Mouse (Mus musculus): Measurements from ENCODE around the gene Syngr2.
A peak's percentile ranks its signal among the peaks of the same experiment; 100 is the strongest.
"Not testable (repeated sequence)": the region's sequence is repeated elsewhere in the genome, so short reads cannot be mapped to it uniquely, and the experiment has no call there.

The Syngr2 gene

DNA sequence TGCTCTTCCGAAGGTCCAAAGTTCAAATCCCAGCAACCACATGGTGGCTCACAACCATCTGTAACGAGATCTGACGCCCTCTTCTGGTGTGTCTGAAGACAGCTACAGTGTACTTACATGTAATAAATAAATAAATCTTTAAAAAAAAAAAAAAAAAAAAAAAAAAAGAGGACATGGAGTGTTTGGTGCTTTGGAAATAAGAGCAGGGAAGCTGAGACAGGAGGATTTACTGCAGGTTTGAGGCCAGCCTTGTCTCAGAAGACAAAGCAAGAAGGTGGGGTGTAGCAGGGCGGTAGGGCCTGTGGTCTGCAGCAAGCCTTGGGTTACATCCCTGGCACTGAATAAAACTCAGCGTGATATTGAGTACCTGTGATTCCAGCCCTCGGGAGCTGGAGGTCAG, 24.0 kb downstream of the Syngr2 start:
- not testable (repeated sequence) for DNase-seq (ENCODE audit: low read depth)

DNA sequence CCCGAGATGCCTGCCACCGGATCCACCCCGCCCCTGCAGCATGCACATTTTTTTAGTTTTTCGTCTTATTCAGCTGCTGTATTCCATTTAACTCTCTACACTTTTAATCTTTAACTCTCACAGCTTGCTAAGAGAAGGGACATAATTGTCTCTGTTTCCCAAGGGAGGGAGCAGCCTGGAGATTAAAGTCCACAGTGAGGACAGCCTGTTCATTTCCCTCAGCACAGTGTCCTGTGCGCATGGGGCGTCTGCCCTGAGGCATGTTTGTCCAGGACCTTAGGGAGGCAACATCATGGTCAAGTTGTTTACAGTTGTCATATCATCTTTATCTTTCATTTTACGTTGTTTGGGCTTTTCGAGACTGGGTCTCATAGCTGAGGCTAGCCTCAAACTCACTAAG, 24.6 kb downstream of the Syngr2 start:
- DNase-seq (ENCODE audit: low read depth): no peak

DNA sequence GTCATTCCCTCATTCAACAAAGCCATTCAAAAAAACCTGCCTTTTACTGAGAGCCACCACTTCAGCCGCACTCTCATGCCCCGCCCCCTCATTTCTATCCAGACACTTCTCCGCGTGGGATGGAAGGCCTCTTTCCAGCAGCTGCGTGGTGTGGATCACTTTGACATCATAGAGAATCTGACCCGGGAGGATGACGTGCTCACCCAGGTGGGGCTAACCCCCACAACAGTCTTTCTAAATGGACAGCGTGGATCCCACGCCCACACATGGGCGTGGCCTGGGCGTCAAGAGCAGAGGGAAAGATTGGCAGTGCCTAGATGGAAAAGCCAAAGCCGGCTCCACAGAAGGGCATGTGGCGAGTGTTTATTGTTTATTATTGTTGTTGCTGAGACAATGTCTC, 26.8 kb downstream of the Syngr2 start:
- DNase-seq (ENCODE audit: low read depth): no peak

DNA sequence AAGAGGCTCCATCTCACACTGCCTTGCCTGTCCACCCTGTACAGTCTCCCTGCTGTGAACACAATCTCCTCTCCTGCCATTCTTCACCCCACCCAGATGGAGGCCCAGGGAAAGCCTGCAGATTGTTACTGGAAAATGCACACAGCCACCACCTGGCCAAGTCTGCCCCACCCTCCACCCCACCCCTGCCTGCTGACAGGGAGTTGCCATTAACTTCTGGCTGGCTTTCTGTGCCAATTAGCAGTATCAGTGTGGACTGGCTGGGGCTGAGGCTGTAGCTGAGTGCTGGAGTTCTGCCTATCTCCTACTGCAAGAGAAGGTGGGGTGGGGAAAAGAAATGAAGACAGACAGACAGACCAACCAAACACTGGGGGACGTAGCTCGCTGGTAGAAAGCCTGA, 29.1 kb downstream of the Syngr2 start:
- no peak for DNase-seq (ENCODE audit: low read depth)

DNA sequence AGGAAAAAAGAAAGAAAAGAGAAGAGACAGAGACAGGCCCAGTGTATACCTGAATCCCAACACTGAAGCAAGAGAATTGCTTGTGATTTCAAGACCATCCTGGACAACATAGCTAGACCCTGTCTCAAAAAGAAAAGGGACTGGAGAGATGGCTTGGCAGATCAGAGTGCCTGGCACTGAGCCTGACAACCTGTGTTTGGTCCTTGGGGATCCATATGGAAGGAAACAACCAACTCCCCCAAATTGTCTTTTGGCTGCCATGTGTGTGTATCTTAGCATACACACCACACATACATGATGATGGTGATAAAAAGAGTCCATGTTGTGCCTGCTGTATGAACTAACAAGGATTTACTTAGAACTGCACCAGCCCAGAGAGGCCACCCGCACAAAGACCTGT, 29.6 kb downstream of the Syngr2 start:
- no peak for DNase-seq (ENCODE audit: low read depth)

DNA sequence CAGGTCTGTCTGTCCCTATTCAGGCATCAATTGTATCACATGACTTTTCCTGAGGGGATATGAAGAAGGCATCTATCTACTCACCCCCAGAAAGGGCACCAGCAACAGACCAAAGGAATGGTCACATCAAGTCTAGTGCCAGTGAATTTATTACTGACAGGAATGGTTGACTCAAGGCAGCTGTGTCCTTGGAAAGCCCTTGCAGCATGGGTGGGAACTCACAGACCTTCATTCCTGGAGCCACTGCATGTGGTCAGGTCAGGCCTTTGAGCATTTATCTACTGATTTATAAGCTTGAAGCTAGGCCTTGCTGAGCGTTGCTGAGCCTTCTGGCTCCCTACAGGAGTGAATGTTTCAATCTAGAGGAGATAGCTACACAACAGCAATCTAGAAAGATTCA, 31.4 kb downstream of the Syngr2 start:
- no peak for DNase-seq (ENCODE audit: low read depth)

DNA sequence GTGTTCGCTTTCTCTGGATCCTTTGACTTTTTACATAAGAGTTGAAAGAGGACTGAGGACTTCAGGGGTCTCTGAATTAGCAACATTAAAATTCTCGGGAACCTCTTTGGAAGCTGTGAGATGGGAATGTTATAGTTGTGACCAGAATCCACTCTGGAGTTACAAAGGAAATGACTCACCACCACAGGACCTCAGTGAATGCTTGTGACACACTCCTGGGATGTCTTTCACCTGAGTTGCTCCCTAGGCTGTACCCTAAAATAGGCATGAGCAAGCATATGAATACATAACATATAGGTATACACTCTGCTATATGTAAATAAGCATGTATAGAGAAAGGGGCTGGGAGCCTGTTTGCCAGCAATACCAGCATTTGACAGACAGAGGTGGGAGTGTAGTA, 34.0 kb downstream of the Syngr2 start:
- DNase-seq (ENCODE audit: low read depth): no peak

DNA sequence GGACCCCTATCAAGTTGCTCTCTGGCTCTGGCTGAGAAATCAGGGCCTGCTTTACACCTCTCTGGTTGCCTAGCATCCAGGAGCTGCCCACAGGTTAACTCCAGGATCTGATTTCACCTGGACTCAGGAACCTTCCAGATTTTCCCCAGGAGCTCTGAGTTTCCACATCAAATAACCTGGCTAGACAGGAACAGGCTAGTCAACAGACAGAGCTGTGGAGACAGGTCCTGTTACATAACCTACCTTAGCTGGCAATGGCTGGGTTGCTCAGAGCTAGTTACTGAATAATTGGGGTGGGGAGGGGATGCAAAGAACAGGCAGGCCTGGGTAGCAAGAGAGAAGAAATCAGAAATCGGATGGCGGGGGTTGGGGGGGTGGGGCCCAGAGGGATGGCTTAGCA, 35.5 kb downstream of the Syngr2 start:
- DNase-seq (ENCODE audit: low read depth): no peak

DNA sequence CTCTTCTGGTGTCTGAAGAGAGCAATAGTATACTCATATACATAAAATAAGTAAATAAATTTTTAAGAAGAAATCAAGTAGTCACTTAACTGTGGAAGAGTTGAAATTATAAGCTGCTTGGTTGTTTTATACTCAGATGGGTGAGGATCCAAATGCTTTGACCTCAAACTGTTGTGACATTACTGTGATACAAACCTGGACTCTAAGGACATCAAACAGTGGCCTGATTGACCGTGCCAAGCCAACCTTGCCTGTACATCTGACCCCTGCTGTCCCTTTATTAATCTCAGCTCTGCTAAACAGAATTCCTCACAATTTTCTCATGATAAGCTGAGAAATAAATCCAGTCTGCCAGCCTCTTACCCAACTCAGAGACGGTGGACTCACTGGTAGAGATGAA, 36.2 kb downstream of the Syngr2 start:
- DNase-seq (ENCODE audit: low read depth): no peak

DNA sequence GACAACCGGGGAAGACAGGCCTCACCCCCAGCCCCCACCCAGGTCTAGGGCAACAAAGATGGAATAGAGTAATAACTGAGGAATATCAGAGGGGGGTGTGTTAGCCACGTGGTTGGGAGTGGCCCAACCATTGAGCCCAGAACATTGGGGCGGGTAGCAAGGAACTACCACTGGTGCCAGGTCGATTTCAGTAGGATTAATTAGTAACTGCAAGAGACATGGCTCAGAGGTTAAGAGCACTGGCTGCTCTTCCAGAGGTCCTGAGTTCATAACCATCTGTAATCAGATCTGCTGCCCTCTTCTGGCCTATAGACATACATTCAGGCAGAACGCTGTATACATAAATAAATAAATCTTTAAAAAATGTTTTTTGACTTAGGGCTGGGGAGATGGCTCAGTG, 37.2 kb downstream of the Syngr2 start:
- peak; percentile 75 for DNase-seq (ENCODE audit: low read depth)

DNA sequence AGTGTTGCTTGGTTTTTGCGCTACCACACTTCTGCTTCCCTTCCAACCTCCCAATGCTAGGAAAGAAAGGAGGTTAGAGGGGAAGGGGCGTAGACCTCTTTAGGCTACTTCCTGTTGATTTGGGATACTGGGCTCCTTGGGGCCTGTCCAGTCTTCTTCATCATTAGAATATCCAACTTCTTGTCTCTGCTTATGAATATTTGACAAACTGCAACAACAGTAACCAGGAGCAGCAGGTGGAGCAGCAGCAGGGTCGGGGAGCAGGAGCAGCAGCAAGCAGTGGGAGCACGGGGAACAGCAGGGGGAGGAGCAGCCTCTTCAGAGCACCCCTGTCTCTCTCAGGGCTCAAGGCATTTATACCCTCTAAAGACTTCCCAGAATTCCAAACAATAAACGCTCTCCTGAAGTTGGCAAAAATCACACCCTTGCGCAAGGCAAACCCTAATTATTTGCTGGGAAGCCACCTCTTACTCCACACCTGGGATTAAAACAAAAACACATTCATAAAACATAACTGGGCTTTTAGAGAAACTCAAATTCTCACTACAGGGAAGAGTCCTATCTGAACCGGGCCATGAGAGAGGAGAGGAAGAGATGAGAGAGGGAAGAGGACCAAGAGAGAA, 38.2 kb downstream of the Syngr2 start:
- peak; percentile 18 for DNase-seq (ENCODE audit: low read depth)

DNA sequence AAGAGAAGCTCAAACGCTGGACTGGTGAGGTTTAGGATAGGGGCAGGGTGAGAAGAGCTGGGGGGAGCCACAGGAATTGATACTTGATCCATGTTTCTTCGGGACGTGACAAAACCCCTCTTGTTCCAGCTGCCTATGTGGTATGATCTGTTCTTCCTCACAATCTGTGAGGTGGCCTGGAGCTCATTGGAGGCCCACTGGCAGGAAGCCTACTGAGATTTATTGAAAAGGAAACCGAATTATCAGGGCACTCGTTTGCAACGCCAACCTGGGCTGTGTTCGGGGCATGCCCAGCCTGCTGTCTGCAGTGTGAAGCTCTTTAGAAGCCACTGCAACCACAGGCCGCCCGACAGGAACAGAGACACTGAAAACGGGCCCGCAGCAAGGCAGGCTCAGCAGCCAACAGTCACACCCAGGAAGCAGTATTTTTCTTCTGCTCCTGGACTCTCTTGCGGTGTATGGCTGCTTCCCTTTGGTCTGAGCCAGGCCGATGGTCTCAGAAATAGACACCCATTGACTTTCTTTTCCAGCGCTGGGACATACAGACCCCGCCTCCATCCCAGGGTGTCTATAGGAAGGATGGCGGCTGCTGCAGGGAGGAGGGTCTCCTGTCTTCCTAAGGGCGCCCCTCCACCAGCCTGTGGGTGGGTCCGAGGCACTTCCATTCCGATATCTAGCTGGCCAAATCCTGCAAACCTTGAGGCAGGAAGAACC, 39.0 kb downstream of the Syngr2 start:
- no peak for DNase-seq (ENCODE audit: low read depth)

DNA sequence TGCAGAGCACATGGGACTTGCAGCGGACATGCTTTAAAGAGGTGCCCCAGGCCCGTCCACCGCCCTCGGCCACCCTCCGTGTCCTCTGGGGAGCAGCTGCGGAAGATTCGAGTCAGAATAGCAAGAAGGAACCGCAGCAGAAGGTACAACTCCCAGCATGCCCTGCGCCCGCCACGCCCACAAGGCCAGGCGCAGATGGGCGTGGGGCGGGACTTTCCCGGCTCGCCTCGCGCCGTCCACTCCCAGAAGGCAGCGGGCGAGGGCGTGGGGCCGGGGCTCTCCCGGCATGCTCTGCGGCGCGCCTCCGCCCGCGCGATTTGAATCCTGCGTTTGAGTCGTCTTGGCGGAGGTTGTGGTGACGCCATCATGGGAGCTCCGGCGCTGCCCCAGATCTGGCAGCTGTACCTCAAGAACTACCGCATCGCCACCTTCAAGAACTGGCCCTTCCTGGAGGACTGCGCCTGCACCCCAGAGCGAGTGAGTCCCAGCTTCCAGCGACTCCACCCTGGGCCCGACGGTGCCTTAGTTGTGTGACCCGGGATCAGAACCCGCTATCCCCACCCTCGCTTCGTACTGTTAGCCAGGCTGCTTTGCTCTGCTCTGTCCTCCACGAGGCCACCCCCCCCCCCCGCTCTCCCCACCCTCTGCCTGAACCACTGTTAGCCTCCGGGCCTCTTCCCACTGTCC, 39.7 kb downstream of the Syngr2 start, which contains the start of gene Birc5:
TSS of gene Birc5 (plus strand) at position 267 of the 687 bp plus-strand sequence.
- peak; percentile 97 for DNase-seq (ENCODE audit: low read depth)

DNA sequence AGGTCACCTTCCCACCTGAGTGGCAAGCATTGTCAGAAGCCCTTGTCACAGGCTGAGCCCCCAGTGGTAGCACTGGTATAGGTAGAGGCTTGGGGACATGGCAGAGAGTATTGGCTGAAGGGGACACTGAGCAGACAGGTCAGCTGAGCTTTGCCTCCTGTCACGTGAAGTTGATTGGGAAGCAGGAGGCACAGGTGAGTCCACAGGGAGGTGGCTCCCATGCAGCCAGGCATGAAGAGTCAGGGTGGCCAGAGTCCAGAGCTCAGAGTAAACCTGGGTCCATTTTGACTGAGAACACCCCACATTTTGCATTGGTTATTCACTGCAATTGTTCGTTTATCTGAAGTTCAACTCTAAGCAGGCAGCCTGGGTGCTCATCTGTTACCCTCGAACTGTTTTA, 43.4 kb downstream of the Syngr2 start:
- no peak for DNase-seq (ENCODE audit: low read depth)

DNA sequence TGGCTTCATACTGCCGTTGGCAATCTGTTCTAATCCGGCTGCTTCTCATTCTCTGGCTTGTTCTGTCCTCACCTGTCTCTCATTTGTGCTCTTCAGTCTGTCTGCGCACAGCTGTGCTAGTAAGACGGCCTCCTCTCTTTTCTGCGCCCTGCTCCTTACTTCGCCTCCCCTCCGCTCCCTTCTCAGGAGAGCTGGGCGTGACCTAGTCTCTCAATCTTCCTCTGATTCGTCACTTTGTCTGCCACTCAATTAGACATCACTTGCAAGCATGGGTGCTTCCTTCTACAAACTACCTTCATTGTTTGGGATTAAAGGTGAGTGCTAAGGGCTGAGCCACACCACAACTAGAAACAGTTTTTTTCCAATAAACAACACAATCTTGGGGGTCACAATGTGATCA, 44.8 kb downstream of the Syngr2 start:
- DNase-seq (ENCODE audit: low read depth): no peak

DNA sequence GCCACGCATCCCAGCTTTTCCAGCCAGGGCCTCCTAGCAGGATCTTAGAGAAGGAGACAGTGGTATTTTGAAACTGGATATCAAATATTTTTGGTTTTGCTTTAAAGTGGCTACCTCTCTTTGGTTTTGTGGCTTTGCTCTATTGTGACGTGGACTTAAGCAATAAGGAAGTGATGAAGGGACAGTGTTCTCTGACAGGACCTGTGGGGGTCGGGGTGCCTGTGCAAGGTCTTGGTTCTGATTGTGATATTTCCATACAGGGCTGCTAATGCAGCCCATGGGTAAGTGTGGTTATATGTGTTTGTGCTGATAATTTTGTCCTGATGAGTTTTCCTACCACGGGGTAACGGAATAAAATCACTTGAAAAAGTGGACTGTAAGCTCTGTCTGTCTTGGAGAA, 45.9 kb downstream of the Syngr2 start:
- DNase-seq (ENCODE audit: low read depth): peak; percentile 53

DNA sequence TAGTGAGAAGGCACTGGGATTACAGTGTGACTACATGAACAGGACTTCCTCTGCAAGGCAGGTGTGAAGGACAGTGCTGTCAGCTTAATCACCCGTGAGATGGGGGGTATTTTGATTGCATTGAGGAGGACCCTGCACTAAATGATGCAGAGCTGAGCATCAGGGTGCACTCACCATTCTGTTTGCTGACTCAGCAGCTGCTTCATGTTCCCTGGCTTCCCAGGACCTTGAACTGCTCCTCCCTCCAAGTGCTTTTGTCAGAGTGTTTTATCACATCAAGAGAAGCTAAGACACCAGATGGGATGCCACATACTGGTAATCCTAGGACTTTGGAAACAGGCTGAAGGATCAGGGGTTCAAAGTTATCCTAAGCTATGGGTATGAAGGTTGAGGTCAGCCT, 46.5 kb downstream of the Syngr2 start:
- DNase-seq (ENCODE audit: low read depth): no peak

DNA sequence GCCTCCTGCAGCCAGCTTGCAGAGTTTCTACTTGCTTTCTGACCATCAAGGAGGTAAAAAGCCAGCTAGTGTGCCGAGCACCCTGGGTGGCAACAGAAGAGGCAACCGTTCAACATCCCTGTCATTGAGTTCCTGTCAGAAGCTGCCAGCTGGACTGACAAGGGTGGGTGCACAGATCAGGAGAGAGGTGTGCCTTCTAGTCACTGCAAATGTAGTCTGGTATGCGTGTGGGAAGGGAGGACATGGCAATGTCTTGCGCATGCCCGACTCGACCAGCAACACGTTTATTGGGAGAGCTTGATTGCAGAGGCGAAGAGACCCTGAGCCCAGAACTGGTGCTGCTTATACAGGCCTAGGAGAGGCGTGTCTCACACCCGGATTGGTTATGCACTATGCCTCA, 48.0 kb downstream of the Syngr2 start:
- no peak for DNase-seq (ENCODE audit: low read depth)

DNA sequence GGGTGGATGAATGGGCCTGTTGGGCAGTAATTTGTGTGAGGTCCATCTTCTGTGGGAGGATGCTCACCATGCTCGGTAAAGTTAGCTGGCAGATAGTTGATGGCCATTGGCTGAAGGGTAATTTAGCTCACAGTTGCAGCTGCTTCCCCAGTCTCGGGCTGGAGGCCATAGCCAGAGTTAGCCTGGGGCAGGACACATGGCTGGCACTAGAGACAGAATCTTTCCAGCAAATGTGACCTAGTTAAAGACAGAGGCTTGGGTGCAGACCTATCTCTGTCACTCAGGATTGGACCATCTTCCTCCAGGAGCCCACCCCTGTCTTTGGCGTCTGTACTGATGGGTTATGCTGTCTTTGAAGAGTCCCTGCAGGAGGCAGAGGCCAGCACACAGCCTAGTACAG, 48.9 kb downstream of the Syngr2 start:
- DNase-seq (ENCODE audit: low read depth): no peak

DNA sequence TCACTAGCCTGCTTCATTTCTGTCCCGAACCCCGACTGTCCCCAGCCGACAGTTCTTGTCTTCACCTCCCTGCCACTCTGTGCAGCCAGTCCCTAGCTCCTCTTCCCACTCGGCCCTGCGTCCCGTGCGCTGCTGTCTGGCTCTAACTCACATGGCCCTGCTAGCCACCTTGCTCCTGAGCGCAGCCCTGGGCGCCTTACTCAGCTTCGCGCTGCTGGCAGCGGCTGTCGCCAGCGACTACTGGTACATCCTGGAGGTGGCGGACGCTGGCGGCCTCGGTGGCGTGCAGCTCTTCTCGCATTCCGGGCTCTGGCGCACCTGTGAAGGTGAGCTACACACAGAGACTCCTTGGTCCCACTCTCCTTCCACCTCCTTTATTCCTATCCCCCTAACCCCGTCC, 51.1 kb downstream of the Syngr2 start, which contains the start of gene Tmem235:
TSS of gene Tmem235 (plus strand) at position 152 of the 400 bp plus-strand sequence.
- DNase-seq (ENCODE audit: low read depth): no peak

DNA sequence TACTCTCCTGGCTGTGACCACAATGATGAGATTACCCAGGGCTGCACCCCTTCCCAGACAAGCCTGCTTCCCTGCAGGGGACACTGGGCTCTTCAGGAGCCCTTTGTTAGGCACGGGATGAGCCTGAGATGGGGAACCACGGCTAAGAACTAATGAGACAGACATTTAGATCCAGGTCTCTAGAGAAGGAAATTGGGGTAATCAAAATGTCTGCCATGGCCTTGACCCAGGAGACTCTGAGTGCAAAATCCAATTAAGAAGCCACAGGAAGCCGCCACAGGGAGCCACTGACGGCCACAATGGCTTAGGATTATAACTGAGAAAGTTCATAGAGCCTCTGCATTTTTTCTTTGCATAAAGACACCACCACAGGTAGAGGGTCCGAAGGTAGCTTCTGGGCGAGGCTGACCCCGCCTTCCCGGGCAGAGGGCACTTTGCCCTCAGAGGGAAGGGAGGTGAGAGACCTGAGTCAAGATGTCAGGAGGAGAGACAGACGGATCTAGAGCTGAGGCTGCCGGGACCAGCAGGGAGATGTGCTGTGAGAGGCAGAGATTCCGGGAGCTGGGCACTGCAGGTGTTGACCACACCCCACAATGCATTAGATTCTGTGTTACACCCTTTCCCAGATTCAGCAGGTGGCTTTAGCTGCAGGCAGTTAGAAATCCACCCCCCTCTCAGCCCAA, 53.8 kb downstream of the Syngr2 start:
- no peak for DNase-seq (ENCODE audit: low read depth)

All from 416B (cell line).